Mouse (Mus musculus) T-cell, adult 66 days (primary cell): ENCODE data around the gene Tmem201. TPM values are rescaled to one million over a fixed set of nuclear protein-coding genes. Genes with fewer than 3 reads are reported as not detected.

Experiments
- total RNA-seq, 2 experiments: library from RNA; stranded (reverse); gene quantifications; 3 replicates in 1 of 2; 4 replicates in 1 of 2; pipeline ENCODE4 v1.2.4; 2023

Gene Tmem201
- total RNA-seq, result 10 to 100 TPM; 25.5 to 25.8 TPM

DNA sequence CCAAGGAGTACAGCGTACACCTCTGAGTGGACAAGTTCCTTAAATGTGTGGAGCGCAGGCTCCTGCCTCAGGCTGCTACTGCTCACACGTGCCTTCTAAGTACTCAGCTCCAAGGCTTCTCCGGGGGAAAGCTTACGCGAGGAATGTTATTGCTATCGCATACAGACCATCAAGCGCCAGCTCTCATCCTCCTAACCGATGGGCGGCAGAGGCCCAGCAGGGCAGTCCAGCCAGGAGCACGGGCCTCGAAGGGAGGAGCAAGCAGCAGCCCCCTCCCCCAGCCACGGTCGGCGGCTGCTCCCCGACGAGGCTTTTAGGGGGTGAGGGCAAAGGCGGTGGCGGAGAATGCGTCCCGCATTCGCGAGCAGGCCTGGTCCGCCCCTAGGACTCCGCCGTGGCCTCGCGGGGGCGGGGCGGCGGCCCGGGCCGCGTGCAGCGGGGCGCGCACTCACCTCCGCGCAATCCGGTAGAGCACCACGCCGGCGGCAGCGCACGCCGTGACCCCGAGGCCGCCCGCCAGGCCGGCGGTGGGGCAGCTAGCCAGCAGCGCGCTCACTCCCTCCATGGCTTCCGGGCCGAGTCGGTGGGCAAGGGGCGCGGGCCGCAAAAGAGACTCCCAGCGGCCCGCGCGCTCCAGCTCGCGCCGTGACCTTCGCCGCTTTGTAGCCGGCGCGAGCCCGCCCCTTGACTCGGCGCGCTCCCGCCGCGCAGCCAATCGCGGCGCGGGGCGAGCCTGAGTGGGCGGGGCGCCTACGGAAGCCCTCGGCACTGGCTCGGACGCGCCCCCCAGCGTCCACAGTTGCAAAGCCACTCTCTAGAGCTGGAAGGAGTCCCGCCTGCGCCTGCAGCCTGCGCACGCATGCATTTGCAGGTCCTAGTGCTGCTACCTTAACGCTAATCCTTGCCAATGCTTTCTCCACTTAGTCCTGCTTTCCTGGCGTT, at the start of gene Tmem201:
Gene Tmem201, minus strand, starts transcription at position 662 of the 942 bp plus-strand sequence.

DNA sequence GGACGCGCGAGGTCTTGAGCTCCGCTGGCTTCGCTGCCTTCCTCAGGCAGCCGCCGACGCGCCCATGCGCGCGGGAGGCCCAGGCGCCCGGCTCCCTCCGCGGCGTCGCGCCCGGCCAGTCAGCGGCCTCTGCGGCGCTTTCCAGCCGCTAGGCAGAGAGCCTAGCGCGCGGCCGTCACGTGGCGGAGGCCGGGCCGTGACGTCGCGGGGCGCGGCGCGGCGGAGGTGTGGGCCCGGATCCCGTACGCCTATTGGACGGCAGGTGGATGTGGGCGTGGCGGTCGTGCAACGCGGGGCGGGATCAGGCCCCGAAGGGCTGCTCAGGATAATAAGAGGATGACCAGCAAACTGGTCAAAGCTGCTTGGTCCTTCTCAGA, 36.2 kb upstream of the Tmem201 start, which contains the start of gene Slc25a33:
Gene Slc25a33, minus strand, starts transcription at position 184 of the 377 bp plus-strand sequence.

DNA sequence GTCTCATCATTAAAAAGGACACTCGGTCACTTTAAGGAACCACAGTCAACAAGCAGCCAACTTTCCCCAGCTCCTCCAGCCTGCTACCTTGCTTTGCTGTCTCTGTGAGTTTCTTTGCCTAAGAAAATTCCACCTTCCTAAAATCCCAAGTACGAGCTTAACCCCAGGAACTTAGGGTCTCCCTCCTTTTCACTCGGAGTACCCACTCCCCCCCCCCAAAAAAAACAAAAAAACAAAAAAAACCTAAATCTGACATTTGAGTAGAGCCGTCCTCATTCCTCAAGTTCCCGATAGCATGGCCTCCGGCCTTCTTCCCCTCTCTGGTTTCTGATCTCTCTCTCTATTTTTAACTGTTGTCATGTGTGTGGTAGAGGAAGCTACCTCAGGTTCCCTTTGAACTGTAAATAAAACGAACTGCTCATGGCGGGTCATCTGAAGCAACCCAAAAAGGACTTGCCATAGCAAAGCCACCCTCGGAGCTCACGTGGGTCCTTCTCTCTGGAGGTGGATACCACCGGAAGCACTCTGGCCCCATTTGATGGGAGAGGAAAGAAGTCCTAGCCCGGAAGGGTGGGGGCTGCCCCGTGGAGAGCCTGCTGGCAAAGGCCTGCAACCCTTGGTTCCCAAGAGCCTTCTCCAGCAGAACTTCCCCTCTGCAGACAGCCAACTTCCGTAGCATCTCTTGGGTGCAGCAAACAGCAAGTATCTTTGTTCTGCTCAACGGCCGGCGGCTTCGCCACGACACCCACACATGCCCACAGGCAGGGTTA, 35.4 kb downstream of the Tmem201 start, which contains the start of gene Pik3cd:
Gene Pik3cd, minus strand, starts transcription at position 362 of the 770 bp plus-strand sequence.

Other genes with a start within 250 kb of the Tmem201 start
- under 1 TPM; 0.64 to 0.65 TPM for gene Ctnnbip1, start 219.8 kb downstream of the Tmem201 start, total RNA-seq
- 10 to 100 TPM in 1 of 2 experiments, 1 to 10 TPM in 1; 9.7 to 10.6 TPM for gene Clstn1, start 151.6 kb downstream of the Tmem201 start, total RNA-seq
- gene Pik3cd, start 35.5 kb downstream of the Tmem201 start, total RNA-seq, result 100 to 1,000 TPM; 680 to 683 TPM
- 1 to 10 TPM; 3.9 to 5.6 TPM for gene Slc25a33, start 36.2 kb upstream of the Tmem201 start, total RNA-seq
- 10 to 100 TPM; 12.4 to 14.2 TPM for gene Spsb1, start 217.0 kb upstream of the Tmem201 start, total RNA-seq